Mouse (Mus musculus): ENCODE measurements around the gene Cdh23. TPM values are rescaled to one million over a fixed set of nuclear protein-coding genes. Genes with fewer than 3 reads are reported as not detected.

Cdh23 gene
- polyA plus RNA-seq (2012; rRNA removed), result 5.1 TPM in 2 replicates

DNA sequence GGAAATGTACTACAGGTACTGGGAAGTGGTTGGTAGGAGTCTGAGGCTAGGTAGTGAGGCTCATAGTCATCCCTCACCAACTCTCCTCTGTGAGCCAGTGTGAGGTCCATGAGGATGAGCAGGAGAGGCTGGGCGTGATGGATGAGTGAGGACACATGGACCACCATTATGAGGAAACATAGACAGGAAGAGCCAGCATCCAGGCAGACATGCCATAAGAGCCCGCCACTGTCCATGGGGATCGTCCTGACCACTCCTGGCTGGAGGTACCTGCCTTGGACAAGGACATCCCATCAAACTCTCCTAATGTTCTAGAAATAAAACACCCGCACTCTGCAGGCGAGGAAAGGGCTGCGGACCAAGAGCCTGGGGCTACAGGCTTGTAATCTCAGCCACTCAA lies at the start of gene Cdh23:
TSS of gene Cdh23 (minus strand) at position 101 of the 400 bp plus-strand sequence.

DNA sequence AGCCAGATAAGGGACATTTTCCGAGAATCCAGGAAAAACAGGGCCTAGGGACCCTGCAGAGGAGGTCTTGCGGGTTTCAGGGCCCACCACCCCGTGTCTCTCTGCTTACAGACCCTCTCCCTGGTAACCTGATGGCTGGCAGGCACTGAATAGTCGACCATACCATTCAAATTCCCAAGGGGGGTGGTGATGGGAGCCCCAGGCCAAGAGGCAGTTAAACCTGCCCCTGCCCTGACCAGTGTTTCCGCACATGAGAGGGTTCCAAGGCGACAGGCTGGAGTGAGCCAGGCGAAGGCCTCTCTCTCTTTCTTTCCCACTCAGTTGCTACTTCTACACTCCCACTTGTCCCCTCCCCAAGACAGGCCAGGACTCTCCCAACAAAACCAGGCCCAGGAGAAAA lies 296.8 kb downstream of the Cdh23 start, which contains the start of gene Gm17455:
TSS of gene Gm17455 (plus strand) at position 278 of the 400 bp plus-strand sequence.

DNA sequence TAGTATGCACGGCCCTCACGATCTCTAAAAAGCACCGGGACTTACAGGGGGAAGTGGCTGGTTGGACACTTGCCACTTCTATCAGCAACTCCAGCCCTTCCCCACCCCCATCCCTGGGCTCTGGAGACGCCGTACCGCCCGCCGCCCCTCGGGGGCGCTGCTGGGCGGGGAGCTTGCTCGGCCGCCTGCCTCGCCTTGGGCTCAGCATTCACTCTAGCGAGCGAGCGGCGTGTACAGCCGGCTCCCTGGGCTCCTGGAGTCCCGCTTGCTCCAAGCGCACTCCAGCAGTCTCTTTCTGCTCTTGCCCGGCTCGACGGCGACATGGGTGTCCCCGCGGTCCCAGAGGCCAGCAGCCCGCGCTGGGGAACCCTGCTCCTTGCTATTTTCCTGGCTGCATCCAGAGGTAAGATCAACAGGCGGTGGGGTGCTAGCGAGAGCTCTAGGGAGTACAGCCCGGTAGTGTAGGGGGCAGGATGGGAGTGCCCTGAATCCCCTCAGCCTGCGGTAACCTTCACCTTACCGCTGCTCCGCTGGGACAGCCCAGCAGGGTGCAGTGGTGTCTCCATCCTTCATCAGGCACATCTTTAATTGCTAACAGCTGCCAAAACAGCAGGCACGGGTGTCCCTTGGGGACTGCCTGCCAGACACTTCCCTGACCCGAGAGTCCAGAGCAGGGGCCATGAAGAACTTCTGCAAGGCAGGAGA lies 349.4 kb downstream of the Cdh23 start, which contains the start of gene Vsir:
TSS of gene Vsir (plus strand) at position 151 of the 705 bp plus-strand sequence.

DNA sequence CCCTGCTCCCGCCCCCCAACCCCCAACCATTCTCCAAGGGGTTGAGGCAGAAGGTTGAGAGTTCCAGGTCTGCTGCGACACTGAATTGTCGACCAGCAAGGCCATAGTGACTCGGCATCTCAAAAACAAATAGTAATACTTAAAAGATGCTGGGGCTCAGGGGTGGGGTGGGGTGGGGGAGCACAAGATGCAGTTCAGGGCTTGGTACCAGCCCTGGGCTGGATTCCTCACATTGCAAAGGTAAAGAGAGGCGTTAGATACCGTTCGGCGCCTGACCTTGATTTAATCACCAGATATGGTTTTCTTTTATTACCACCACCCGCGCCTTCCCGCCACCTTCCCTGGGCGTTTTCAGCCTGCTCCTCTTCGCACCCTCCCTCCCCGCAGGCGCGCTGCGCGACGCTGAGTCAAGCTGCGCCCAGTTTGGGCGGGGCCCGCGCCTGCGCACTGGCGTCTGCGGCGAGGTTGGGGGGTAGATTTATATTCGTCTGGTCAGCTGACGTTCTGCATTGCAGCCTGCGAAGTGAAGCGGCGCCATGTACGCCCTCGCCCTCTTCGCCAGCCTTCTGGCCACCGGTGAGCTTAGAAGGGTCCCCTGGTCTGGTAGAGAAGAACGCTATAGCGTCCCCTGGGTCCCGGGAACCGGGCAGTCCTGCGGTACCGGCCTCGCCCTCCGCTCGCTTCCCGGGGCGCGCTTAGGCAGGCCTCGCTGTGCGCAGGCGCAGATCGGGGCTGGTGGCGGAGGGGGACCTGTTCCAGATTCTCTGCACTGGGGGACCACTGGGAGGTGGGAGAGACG lies 418.9 kb downstream of the Cdh23 start, which contains the start of gene Psap:
TSS of gene Psap (plus strand) at position 421 of the 799 bp plus-strand sequence.

Other genes with a start within 250 kb of the Cdh23 start
- gene Slc29a3, start 56.3 kb upstream of the Cdh23 start, polyA plus RNA-seq (2012; rRNA removed), result 7.7 and 8.2 TPM in 2 replicates
- 7.3 and 9.0 TPM in 2 replicates for gene Unc5b, start 135.1 kb upstream of the Cdh23 start, polyA plus RNA-seq (2012; rRNA removed)

Measured in central nervous system, embryonic 14 days (tissue).